Mouse (Mus musculus): ENCODE measurements around the gene Slc2a3. TPM values are rescaled to one million over a fixed set of nuclear protein-coding genes. Genes with fewer than 3 reads are reported as not detected.
"Not testable (repeated sequence)": the region's sequence is repeated elsewhere in the genome, so short reads cannot be mapped to it uniquely, and the experiment has no call there.

Gene Slc2a3
- polyA plus RNA-seq, 1 experiment from 2014 or later: 44.3 TPM

- Histone ChIP-seq H3K4me1 (ENCODE audit: control insufficient read depth, insufficient read depth, low read length) (no peaks in the 10 kb centered on the region), H3K4me3 (ENCODE audit: low read depth, low read length) (peak overlapping the region; percentile 54), H3K4me2 (ENCODE audit: low read depth, low read length) (peak overlapping the region; percentile 78), H3K9ac (replicated peaks; ENCODE audit: low read depth, low read length) (peak overlapping the region; percentile 61), H3K27ac (ENCODE audit: low read depth, low read length) (0 out of 2 replicates have a peak overlapping the region, but pooled peaks have one; percentile 10), H3K36me3 (ENCODE audit: control insufficient read depth, insufficient read depth, low read length) (no peaks in the 10 kb centered on the region), H3K9me3 (ENCODE audit: control insufficient read depth, low read length) (no peaks in the 10 kb centered on the region), H3K27me3 (ENCODE audit: control insufficient read depth, insufficient read depth, low read length) (peaks cover 10% of the 10 kb centered on the region)
- whole genome bisulfite sequencing: 3% methylated on average over 25 of the region's 25 CpGs
- ATAC-seq (ENCODE audit: low read depth): peak; percentile 33; the same call in 1 of the 2 replicates
Measured at GRCm38 (mm10) chr6:122741460-122742227, 59.8 kb downstream of the Slc2a3 start.

DNA sequence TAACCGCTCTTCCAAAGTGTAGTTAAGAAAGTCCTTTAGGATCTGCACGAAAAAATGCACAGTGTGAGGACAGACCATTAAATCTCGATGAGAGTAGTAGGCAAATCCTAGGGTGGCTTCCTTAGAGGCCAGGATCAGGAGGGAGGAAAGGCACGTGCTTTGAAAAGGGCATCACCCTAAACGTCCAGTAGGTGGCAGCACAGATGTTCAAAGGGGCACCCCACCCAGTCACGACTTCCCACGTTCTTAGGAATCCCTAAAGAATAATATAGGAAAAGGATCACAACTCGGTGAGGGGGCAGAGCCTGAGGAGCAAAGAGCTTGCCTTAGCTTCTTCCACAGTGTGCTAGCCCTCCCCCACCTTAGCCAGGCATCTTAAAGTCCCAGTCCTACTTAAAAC lies 61.5 kb downstream of the Slc2a3 start:
- peaks cover 10% of the 10 kb centered on the region for H3K27me3 ChIP-seq (ENCODE audit: control insufficient read depth, insufficient read depth, low read length)
- H3K27ac ChIP-seq (ENCODE audit: low read depth, low read length): no peak overlapping the region
- H3K9ac ChIP-seq (replicated peaks; ENCODE audit: low read depth, low read length): no peak overlapping the region
- peak overlapping the region; percentile 78 for H3K4me2 ChIP-seq (ENCODE audit: low read depth, low read length)
- H3K9me3 ChIP-seq (ENCODE audit: control insufficient read depth, low read length): no peaks in the 10 kb centered on the region
- 8% methylated on average over 8 of the region's 8 CpGs for WGBS
- ATAC-seq (ENCODE audit: low read depth): peak; percentile 64
- H3K36me3 ChIP-seq (ENCODE audit: control insufficient read depth, insufficient read depth, low read length): 0 out of 2 replicates have a peak, but pooled peaks cover 3% of the 10 kb centered on the region
- H3K4me1 ChIP-seq (ENCODE audit: control insufficient read depth, insufficient read depth, low read length): no peaks in the 10 kb centered on the region
- 0 out of 2 replicates have a peak overlapping the region, but pooled peaks have one; percentile 54 for H3K4me3 ChIP-seq (ENCODE audit: low read depth, low read length)

- WGBS: 31% methylated on average over 2 of the region's 2 CpGs
- Histone ChIP-seq H3K9ac (replicated peaks; ENCODE audit: low read depth, low read length) (no peak overlapping the region), H3K4me2 (ENCODE audit: low read depth, low read length) (no peak overlapping the region), H3K36me3 (ENCODE audit: control insufficient read depth, insufficient read depth, low read length) (no peaks in the 10 kb centered on the region), H3K27ac (ENCODE audit: low read depth, low read length) (no peak overlapping the region), H3K4me1 (ENCODE audit: control insufficient read depth, insufficient read depth, low read length) (0 out of 2 replicates have a peak, but pooled peaks cover 4% of the 10 kb centered on the region), H3K4me3 (ENCODE audit: low read depth, low read length) (no peak overlapping the region), H3K27me3 (ENCODE audit: control insufficient read depth, insufficient read depth, low read length) (no peaks in the 10 kb centered on the region), H3K9me3 (ENCODE audit: control insufficient read depth, low read length) (no peaks in the 10 kb centered on the region)
- ATAC-seq (ENCODE audit: low read depth): no peak
Measured at GRCm38 (mm10) chr6:122719942-122720341, 81.5 kb downstream of the Slc2a3 start.

GRCm38 (mm10) chr6:122718224-122718623 lies 83.2 kb downstream of the Slc2a3 start:
- WGBS: 100% methylated on average over 1 of the region's 1 CpGs
- H3K27me3 ChIP-seq (ENCODE audit: control insufficient read depth, insufficient read depth, low read length); H3K9ac ChIP-seq (replicated peaks; ENCODE audit: low read depth, low read length); H3K4me2 ChIP-seq (ENCODE audit: low read depth, low read length); H3K9me3 ChIP-seq (ENCODE audit: control insufficient read depth, low read length); H3K27ac ChIP-seq (ENCODE audit: low read depth, low read length); H3K4me1 ChIP-seq (ENCODE audit: control insufficient read depth, insufficient read depth, low read length); H3K4me3 ChIP-seq (ENCODE audit: low read depth, low read length); ATAC-seq (ENCODE audit: low read depth); H3K36me3 ChIP-seq (ENCODE audit: control insufficient read depth, insufficient read depth, low read length): not testable (repeated sequence)

GRCm38 (mm10) chr6:122715886-122716285 lies 85.6 kb downstream of the Slc2a3 start:
- H3K9me3 ChIP-seq (ENCODE audit: control insufficient read depth, low read length): no peaks in the 10 kb centered on the region
- H3K36me3 ChIP-seq (ENCODE audit: control insufficient read depth, insufficient read depth, low read length): no peaks in the 10 kb centered on the region
- H3K4me1 ChIP-seq (ENCODE audit: control insufficient read depth, insufficient read depth, low read length): 0 out of 2 replicates have a peak, but pooled peaks cover 4% of the 10 kb centered on the region
- no peak overlapping the region for H3K4me3 ChIP-seq (ENCODE audit: low read depth, low read length)
- no peak overlapping the region for H3K27ac ChIP-seq (ENCODE audit: low read depth, low read length)
- no peak for ATAC-seq (ENCODE audit: low read depth)
- no peak overlapping the region for H3K9ac ChIP-seq (replicated peaks; ENCODE audit: low read depth, low read length)
- 1% methylated on average over 4 of the region's 4 CpGs for WGBS
- no peaks in the 10 kb centered on the region for H3K27me3 ChIP-seq (ENCODE audit: control insufficient read depth, insufficient read depth, low read length)
- H3K4me2 ChIP-seq (ENCODE audit: low read depth, low read length): no peak overlapping the region

DNA sequence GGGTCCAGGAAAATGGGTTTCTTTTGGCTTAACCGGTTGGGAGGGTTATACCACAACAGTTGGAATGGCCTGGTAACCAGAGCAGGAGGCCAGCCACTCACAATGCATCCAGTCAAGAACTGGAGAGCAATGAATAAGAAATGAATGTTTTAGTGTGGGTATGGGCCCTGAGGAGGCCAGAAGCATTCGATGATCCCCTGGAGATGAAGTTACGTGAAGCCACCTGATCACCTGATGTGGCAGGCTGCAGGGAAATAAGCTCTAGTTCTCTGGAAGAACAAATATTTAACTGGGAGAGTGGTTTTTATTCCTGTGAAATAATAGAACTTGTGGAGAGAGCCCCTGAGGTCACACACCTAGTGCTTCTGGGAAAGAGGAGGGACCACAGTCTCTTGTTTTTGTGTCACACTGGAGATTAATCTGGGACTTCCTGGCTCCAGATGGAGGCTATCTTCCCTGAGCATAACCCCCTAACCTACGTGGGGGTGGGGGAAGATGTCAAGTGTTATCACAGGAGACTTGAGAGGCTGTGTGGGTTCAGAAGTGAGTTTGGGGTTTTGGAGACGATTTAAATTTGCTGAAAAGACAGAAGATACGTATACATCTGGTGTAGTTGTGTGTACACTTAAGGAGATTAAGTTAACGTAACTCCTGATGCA lies 86.6 kb downstream of the Slc2a3 start:
- 63% methylated on average over 7 of the region's 7 CpGs for WGBS
- no peaks in the 10 kb centered on the region for H3K36me3 ChIP-seq (ENCODE audit: control insufficient read depth, insufficient read depth, low read length)
- no peak for ATAC-seq (ENCODE audit: low read depth)
- H3K9ac ChIP-seq (replicated peaks; ENCODE audit: low read depth, low read length): no peak overlapping the region
- H3K4me2 ChIP-seq (ENCODE audit: low read depth, low read length): no peak overlapping the region
- no peaks in the 10 kb centered on the region for H3K27me3 ChIP-seq (ENCODE audit: control insufficient read depth, insufficient read depth, low read length)
- no peak overlapping the region for H3K27ac ChIP-seq (ENCODE audit: low read depth, low read length)
- no peak overlapping the region for H3K4me3 ChIP-seq (ENCODE audit: low read depth, low read length)
- H3K9me3 ChIP-seq (ENCODE audit: control insufficient read depth, low read length): no peaks in the 10 kb centered on the region
- 0 out of 2 replicates have a peak, but pooled peaks cover 4% of the 10 kb centered on the region for H3K4me1 ChIP-seq (ENCODE audit: control insufficient read depth, insufficient read depth, low read length)

GRCm38 (mm10) chr6:122713116-122713515 lies 88.3 kb downstream of the Slc2a3 start:
- not testable (repeated sequence) for H3K36me3 ChIP-seq (ENCODE audit: control insufficient read depth, insufficient read depth, low read length); H3K4me3 ChIP-seq (ENCODE audit: low read depth, low read length); H3K4me1 ChIP-seq (ENCODE audit: control insufficient read depth, insufficient read depth, low read length); H3K27ac ChIP-seq (ENCODE audit: low read depth, low read length); H3K27me3 ChIP-seq (ENCODE audit: control insufficient read depth, insufficient read depth, low read length); H3K9me3 ChIP-seq (ENCODE audit: control insufficient read depth, low read length); H3K4me2 ChIP-seq (ENCODE audit: low read depth, low read length); ATAC-seq (ENCODE audit: low read depth); H3K9ac ChIP-seq (replicated peaks; ENCODE audit: low read depth, low read length)
- WGBS: 92% methylated on average over 7 of the region's 7 CpGs

- no peak for ATAC-seq (ENCODE audit: low read depth)
Measured at GRCm38 (mm10) chr6:122711455-122711854, 90.0 kb downstream of the Slc2a3 start.

GRCm38 (mm10) chr6:122708826-122709225 lies 92.6 kb downstream of the Slc2a3 start:
- H3K9ac ChIP-seq (replicated peaks; ENCODE audit: low read depth, low read length): no peak overlapping the region
- no peaks in the 10 kb centered on the region for H3K4me1 ChIP-seq (ENCODE audit: control insufficient read depth, insufficient read depth, low read length)
- ATAC-seq (ENCODE audit: low read depth): no peak
- 83% methylated on average over 4 of the region's 4 CpGs for WGBS
- H3K27ac ChIP-seq (ENCODE audit: low read depth, low read length): no peak overlapping the region
- no peak overlapping the region for H3K4me3 ChIP-seq (ENCODE audit: low read depth, low read length)
- no peaks in the 10 kb centered on the region for H3K9me3 ChIP-seq (ENCODE audit: control insufficient read depth, low read length)
- no peak overlapping the region for H3K4me2 ChIP-seq (ENCODE audit: low read depth, low read length)
- no peaks in the 10 kb centered on the region for H3K36me3 ChIP-seq (ENCODE audit: control insufficient read depth, insufficient read depth, low read length)
- no peaks in the 10 kb centered on the region for H3K27me3 ChIP-seq (ENCODE audit: control insufficient read depth, insufficient read depth, low read length)

More at GRCm38 (mm10) chr6:122711455-122711854, 90.0 kb downstream of the Slc2a3 start:
- Histone ChIP-seq H3K27me3 (ENCODE audit: control insufficient read depth, insufficient read depth, low read length) (no peaks in the 10 kb centered on the region), H3K27ac (ENCODE audit: low read depth, low read length) (no peak overlapping the region), H3K4me3 (ENCODE audit: low read depth, low read length) (no peak overlapping the region), H3K9ac (replicated peaks; ENCODE audit: low read depth, low read length) (no peak overlapping the region), H3K4me1 (ENCODE audit: control insufficient read depth, insufficient read depth, low read length) (0 out of 2 replicates have a peak, but pooled peaks cover 4% of the 10 kb centered on the region), H3K4me2 (ENCODE audit: low read depth, low read length) (no peak overlapping the region), H3K36me3 (ENCODE audit: control insufficient read depth, insufficient read depth, low read length) (no peaks in the 10 kb centered on the region), H3K9me3 (ENCODE audit: control insufficient read depth, low read length) (no peaks in the 10 kb centered on the region)
- WGBS: 90% methylated on average over 2 of the region's 2 CpGs

Measured in neural tube, embryonic 14.5 days (tissue).